ENCODE assay signal across 9 mouse cellular contexts in genomic region chr13:47348517-47349145, GRCm38 (mm10).
DNase-seq lines count a peak whose midpoint lies in the region; ATAC-seq and TF ChIP-seq lines count a peak whose summit lies in the region.
"Had no signal": no experiment of that assay in that cellular context is flagged by ENCODE, and none has a peak within 500 bp of the region (broad histone marks: within the 10 kb centered on the region; RNA-seq: fewer than 3 reads in every experiment).

No protein-coding gene starts in this region.

- no peaks in the 10 kb centered on the region for H3K36me3 ChIP-seq in embryonic facial prominence, embryonic 10.5 days (replicated peaks)
- no peaks in the 10 kb centered on the region for H3K36me3 ChIP-seq in lung, postnatal 0 days (ENCODE audit: insufficient read depth, low read length)
- H3K36me3 ChIP-seq: heart, embryonic 13.5 days had no signal

- H3K4me3 ChIP-seq in embryonic facial prominence, embryonic 10.5 days, result no peak overlapping the region
- no peak overlapping the region for H3K4me3 ChIP-seq in lung, postnatal 0 days (ENCODE audit: low read depth, low read length)
- H3K4me3 ChIP-seq: heart, embryonic 13.5 days had no signal

- H3K9ac ChIP-seq in lung, postnatal 0 days (replicated peaks; ENCODE audit: low read depth), result no peak overlapping the region
- H3K9ac ChIP-seq: heart, embryonic 13.5 days had no signal

- peak; percentile 90 for TF ChIP-seq CTCF in lung, postnatal 0 days (IDR thresholded peaks at IDR 0.05)

- H3K27ac ChIP-seq in embryonic facial prominence, embryonic 10.5 days (replicated peaks), result no peak overlapping the region
- no peak overlapping the region; the same call in 1 of the 2 replicates for H3K27ac ChIP-seq in lung, postnatal 0 days (ENCODE audit: low read length)
- H3K27ac ChIP-seq: heart, embryonic 13.5 days had no signal

- WGBS in embryonic facial prominence, embryonic 10.5 days, result 30% methylated on average over 17 of the region's 17 CpGs
- 24% methylated on average over 17 of the region's 17 CpGs for WGBS in lung, postnatal 0 days

- peak; percentile 3 for DNase-seq in CD4-positive helper T cell, adult 2 months (ENCODE audit: low read depth, low spot score)
- peak; percentile 23 for DNase-seq in adrenal gland, adult 8-10 months
- DNase-seq in embryonic facial prominence, embryonic 10.5 days (ENCODE audit: low spot score), result peak; percentile 78
- peak; percentile 41 to 86 for DNase-seq in heart, adult 18-20 months
- peak; percentile 90 for DNase-seq in kidney, postnatal 4 days
- DNase-seq in lung, postnatal 0 days (ENCODE audit: low spot score), result peak; percentile 92
- DNase-seq in right cerebral cortex, postnatal 10 days (ENCODE audit: low spot score in 2 of 2), result peak; percentile 87 to 92
- no peak for DNase-seq in T-cell, adult 2 months (ENCODE audit: low spot score)

- H3K4me2 ChIP-seq in lung, postnatal 0 days (replicated peaks; ENCODE audit: low read depth, low read length), result no peak overlapping the region
- H3K4me2 ChIP-seq: heart, embryonic 13.5 days had no signal

- no peaks in the 10 kb centered on the region for H3K9me3 ChIP-seq in embryonic facial prominence, embryonic 10.5 days
- H3K9me3 ChIP-seq in lung, postnatal 0 days (ENCODE audit: low read length), result no peaks in the 10 kb centered on the region
- H3K9me3 ChIP-seq: heart, embryonic 13.5 days had no signal

- ATAC-seq in lung, postnatal 0 days, result peak; percentile 83

- peaks cover 7% of the 10 kb centered on the region; the same call in 1 of the 2 replicates for H3K4me1 ChIP-seq in embryonic facial prominence, embryonic 10.5 days
- H3K4me1 ChIP-seq in lung, postnatal 0 days (ENCODE audit: insufficient read depth, low read depth, low read length), result no peaks in the 10 kb centered on the region

- TF ChIP-seq EP300 in lung, postnatal 0 days (IDR thresholded peaks at IDR 0.05), result no peak

- no peaks in the 10 kb centered on the region for H3K27me3 ChIP-seq in embryonic facial prominence, embryonic 10.5 days (replicated peaks; ENCODE audit: low read depth, poor library complexity, severe bottlenecking)
- H3K27me3 ChIP-seq in lung, postnatal 0 days (replicated peaks; ENCODE audit: insufficient read depth, low read length), result no peaks in the 10 kb centered on the region
